Mouse (Mus musculus) kidney, postnatal 0 days (tissue): Measurements from ENCODE around the gene Frrs1. TPM values are rescaled to one million over a fixed set of nuclear protein-coding genes. Genes with fewer than 3 reads are reported as not detected.
A peak's percentile ranks its signal among the peaks of the same experiment; 100 is the strongest.

Experiments used
- ATAC-seq: fragments of 200-750 bp; cut with Nextera tagmentation; replicated peaks from 2 replicates; pipeline ENCODE4 v1.8.0; 2017; ENCODE audit warnings: low read depth, moderate number of reproducible peaks, moderate TSS enrichment, moderate library complexity; ENCODE audit not compliant: low FRiP score
- DNase-seq: peaks from one replicate; pipeline ENCODE4 v3.0.0-alpha.2; 2016; ENCODE audit warnings: low spot score
- H3K27ac ChIP-seq: fragments of 300-500 bp; sonication (generic); 2 replicates; pipeline ENCODE4 v1.5.1; 2014; ENCODE audit warnings: mild to moderate bottlenecking
- H3K27me3 ChIP-seq: fragments of 300-500 bp; sonication (generic); 2 replicates; pipeline ENCODE4 v1.6.1; 2014; ENCODE audit warnings: low read length, mixed read lengths; ENCODE audit not compliant: insufficient read depth
- H3K36me3 ChIP-seq: fragments of 300-500 bp; sonication (generic); 2 replicates; pipeline ENCODE4 v1.6.1; 2014; ENCODE audit warnings: low read length, mixed read lengths; ENCODE audit not compliant: insufficient read depth
- H3K4me1 ChIP-seq: fragments of 300-500 bp; sonication (generic); replicated peaks from 2 replicates; pipeline ENCODE4 v1.6.1; 2014; ENCODE audit warnings: antibody characterized with exemption, low read length, mixed read lengths; ENCODE audit not compliant: insufficient read depth
- H3K4me2 ChIP-seq: fragments of 300-500 bp; sonication (generic); 2 replicates; pipeline ENCODE4 v1.6.1; 2014; ENCODE audit warnings: mild to moderate bottlenecking, low read length, moderate library complexity, mixed read lengths
- H3K4me3 ChIP-seq: fragments of 300-500 bp; sonication (generic); replicated peaks from 2 replicates; pipeline ENCODE4 v1.5.1; 2014; ENCODE audit warnings: low read depth, low read length
- H3K9ac ChIP-seq: fragments of 300-500 bp; sonication (generic); 2 replicates; pipeline ENCODE4 v1.6.1; 2014; ENCODE audit warnings: low read depth, low read length
- H3K9me3 ChIP-seq: fragments of 300-500 bp; sonication (generic); replicated peaks from 2 replicates; pipeline ENCODE4 v1.6.1; 2016; ENCODE audit warnings: low read length, inconsistent platforms, mixed read lengths
- CTCF ChIP-seq: IDR thresholded peaks from 2 replicates; pipeline ENCODE4 v1.5.1; 2016; ENCODE audit warnings: antibody characterized with exemption, low read depth, mild to moderate bottlenecking, moderate library complexity
- WGBS: fragments of 180-500 bp; shearing (Covaris S2); extraction: QIAGEN DNeasy Blood & Tissue Kit; methylation state at CpG from one replicate; pipeline ENCODE4 v1.1.7; 2014; 5-methylcytosine and 5-hydroxymethylcytosine counted together
- polyA plus RNA-seq: library from polyadenylated mRNA; unstranded; fragments of >200 nt; fragmentation: Nextera tagmentation; extraction: Ambion mirVana; gene quantifications from 2 replicates; pipeline ENCODE4 v1.2.1, GENCODE M21; 2015

Gene Frrs1
- polyA plus RNA-seq, 1 experiment from 2014 or later: 21.7 TPM

DNA sequence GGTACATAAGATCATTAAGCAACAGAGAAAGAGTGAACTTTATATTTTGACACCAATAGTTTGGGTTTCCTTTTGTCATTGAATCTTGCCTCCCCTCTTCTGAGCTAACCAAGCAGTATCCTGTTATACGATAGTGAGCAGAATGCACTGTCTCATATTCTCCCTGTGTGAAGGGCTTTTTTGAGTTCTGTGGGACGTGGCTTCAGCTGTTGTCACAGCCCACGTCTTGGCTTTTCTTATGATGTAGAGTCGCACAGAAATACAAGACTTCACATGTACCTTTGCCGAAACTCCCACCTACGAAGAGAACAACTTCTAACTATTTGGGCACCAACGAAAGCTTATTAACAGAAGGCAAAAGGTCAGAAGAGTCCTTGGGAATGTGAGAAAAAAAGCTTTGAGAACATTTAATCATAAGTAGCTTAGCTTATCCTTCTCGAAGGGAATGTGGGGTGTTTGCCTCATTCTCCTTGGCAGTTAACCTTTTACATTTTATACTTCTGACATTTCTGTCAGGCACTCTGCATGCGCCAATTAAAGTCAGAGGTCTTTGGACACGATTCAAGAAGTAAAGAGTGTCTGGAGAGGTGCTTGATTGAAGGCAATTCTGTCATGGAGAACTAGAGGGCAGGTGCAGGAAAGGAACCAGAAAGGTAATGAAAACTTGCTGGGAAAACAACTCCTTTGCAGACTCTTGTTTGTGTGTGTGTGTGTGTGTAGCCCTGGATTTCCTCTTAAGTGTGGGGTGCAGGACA, 81.7 kb downstream of the Frrs1 start:
- H3K4me3 ChIP-seq: no peak overlapping the region
- H3K36me3 ChIP-seq: no peaks in the 10 kb centered on the region
- no peak overlapping the region for H3K9ac ChIP-seq
- no peaks in the 10 kb centered on the region for H3K4me1 ChIP-seq
- no peak overlapping the region for H3K27ac ChIP-seq
- ATAC-seq (no peak), DNase-seq (peak; percentile 29)
- 40% methylated on average over 10 of the region's 10 CpGs for WGBS
- H3K4me2 ChIP-seq: no peak overlapping the region
- no peak for TF ChIP-seq CTCF
- no peaks in the 10 kb centered on the region for H3K27me3 ChIP-seq
- H3K9me3 ChIP-seq: no peaks in the 10 kb centered on the region

DNA sequence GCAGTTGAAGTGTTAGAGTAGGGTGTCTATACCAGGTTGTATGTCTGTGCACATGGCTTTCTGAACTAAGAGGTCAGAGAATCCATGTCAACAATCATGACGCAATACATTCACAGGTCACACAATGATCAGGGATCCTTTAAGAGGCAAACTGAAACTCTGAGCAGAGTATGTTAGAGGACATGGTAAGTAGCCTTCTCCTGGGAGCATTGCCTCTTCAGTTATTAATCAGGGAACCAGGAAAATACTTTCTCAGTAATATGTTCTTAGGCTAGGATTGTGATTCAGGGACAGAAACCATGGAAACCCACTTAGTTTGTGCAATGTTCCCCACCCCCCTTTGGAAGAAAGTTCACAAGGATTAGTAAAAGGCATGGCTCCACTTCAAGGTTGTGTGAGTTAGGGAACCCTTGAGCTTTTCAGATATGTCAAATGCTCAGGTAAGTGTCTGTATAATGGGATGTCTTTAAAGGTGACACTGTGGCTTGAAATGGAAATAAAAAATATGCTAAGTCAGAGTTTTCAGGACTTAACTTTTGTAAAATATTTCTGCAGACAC, 82.4 kb downstream of the Frrs1 start:
- Histone ChIP-seq H3K9me3 (no peaks in the 10 kb centered on the region), H3K36me3 (no peaks in the 10 kb centered on the region), H3K4me2 (no peak overlapping the region), H3K27ac (no peak overlapping the region), H3K27me3 (no peaks in the 10 kb centered on the region), H3K4me3 (no peak overlapping the region), H3K9ac (no peak overlapping the region), H3K4me1 (no peaks in the 10 kb centered on the region)
- 100% methylated on average over 1 of the region's 1 CpGs for WGBS
- ATAC-seq: no peak
- no peak for TF ChIP-seq CTCF
- DNase-seq: no peak

DNA sequence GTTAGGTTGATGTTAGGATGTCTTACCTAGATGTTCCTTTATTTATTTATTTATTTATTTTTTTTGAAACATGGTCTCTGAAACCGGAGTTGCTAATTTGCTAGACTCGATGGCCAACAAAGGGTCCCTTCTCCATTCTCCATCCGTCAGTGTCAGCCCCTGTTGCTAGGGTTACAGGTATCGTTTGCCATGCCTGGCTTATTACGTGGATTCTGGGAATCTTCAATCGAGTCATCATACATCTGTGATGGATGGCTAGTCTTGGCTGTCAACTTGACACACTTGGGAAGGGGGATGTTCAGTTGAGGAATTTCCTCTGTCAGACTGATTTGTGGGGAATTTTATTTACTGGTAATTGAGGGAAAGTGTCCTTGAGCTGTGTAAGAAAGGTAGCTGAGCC, 83.5 kb downstream of the Frrs1 start:
- Histone ChIP-seq H3K36me3 (no peaks in the 10 kb centered on the region), H3K4me1 (no peaks in the 10 kb centered on the region), H3K9ac (no peak overlapping the region), H3K4me2 (no peak overlapping the region), H3K4me3 (no peak overlapping the region), H3K27ac (no peak overlapping the region), H3K9me3 (no peaks in the 10 kb centered on the region), H3K27me3 (no peaks in the 10 kb centered on the region)
- no peak for ATAC-seq
- 54% methylated on average over 6 of the region's 6 CpGs for WGBS
- DNase-seq: no peak
- no peak for TF ChIP-seq CTCF

DNA sequence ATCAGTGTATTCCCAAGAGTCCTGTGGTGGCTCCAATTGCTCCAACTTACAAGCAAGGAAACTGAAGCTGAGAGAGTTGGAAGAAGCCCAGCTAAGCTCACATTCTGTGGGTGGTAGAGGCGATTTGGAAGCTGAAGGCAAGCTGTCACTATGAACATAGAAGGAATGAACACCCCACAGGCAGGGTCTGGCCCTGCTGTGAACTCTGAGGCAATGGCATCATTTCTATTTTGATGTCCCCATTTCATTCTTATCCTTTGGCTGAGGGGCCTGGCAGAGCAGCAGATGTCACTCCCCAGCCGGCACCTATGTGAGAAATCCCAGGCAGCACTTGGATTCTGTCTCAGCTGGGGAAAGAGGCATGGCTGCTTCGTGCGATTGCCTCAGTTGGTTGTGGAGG, 84.2 kb downstream of the Frrs1 start:
- no peak overlapping the region for H3K4me2 ChIP-seq
- ATAC-seq (no peak), DNase-seq (no peak)
- H3K27me3 ChIP-seq: no peaks in the 10 kb centered on the region
- H3K36me3 ChIP-seq: no peaks in the 10 kb centered on the region
- WGBS: 74% methylated on average over 4 of the region's 4 CpGs
- no peak overlapping the region for H3K27ac ChIP-seq
- no peaks in the 10 kb centered on the region for H3K9me3 ChIP-seq
- no peaks in the 10 kb centered on the region for H3K4me1 ChIP-seq
- H3K9ac ChIP-seq: no peak overlapping the region
- no peak for TF ChIP-seq CTCF
- H3K4me3 ChIP-seq: no peak overlapping the region

DNA sequence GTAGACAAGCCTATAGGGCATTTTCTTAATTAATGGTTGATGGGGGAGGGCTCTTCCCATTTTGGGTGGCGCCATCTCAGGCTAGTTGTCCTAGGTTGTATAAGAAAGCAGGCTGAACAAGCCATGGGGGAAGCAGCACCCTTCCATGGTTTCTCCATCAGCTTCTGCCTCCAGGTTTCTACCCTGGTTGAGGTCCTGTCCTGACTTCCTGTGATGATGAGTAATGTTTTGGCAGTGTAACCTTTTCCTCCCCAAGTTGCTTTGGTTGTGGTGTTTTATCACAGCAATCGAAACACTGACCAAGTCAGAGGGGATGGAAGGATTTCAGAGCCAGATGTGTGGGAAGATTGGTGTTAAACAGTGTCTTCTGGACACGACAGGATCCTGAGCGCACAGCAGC, 87.2 kb downstream of the Frrs1 start:
- no peak overlapping the region for H3K9ac ChIP-seq
- 69% methylated on average over 4 of the region's 4 CpGs for WGBS
- H3K4me1 ChIP-seq: no peaks in the 10 kb centered on the region
- H3K36me3 ChIP-seq: no peaks in the 10 kb centered on the region
- DNase-seq (no peak), ATAC-seq (no peak)
- TF ChIP-seq CTCF: no peak
- no peak overlapping the region for H3K27ac ChIP-seq
- H3K4me2 ChIP-seq: no peak overlapping the region
- no peak overlapping the region for H3K4me3 ChIP-seq
- no peaks in the 10 kb centered on the region for H3K9me3 ChIP-seq
- H3K27me3 ChIP-seq: no peaks in the 10 kb centered on the region

DNA sequence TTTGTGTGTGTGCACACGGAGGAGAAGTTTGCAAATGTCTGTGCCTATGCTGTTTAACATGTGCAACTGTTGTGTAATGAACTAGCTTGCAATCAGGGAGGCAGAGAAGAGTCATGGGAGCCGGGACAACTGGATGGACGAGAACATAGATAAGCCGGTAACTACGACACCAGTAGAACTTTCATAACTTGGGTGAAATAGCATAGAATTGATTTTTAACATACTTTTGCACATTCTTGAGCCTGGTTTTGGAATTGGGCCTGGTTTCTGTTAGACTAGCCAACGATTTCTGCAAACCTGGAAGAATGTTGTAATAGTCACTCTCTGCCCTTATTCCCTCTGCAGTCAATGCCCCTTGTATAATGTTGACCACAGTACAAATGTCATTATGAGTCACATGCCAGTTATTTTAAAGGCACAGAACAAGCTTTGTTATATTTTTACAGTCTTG, 91.4 kb downstream of the Frrs1 start:
- WGBS: 84% methylated on average over 6 of the region's 6 CpGs
- DNase-seq: no peak
- ATAC-seq: no peak

More for the DNA sequence above, 91.4 kb downstream of the Frrs1 start:
- no peaks in the 10 kb centered on the region for H3K36me3 ChIP-seq
- H3K27ac ChIP-seq: no peak overlapping the region
- no peak overlapping the region for H3K4me2 ChIP-seq
- no peak overlapping the region for H3K9ac ChIP-seq
- no peak overlapping the region for H3K4me3 ChIP-seq
- H3K4me1 ChIP-seq: no peaks in the 10 kb centered on the region
- TF ChIP-seq CTCF: no peak
- H3K9me3 ChIP-seq: no peaks in the 10 kb centered on the region
- no peaks in the 10 kb centered on the region for H3K27me3 ChIP-seq
